Mouse (Mus musculus) Muller cell, postnatal 12 days (primary cell): Measurements from ENCODE around the gene Pawr.

Experiments
- DNase-seq: peaks from one replicate; pipeline ENCODE4 v3.0.0-alpha.2; 2015; ENCODE audit errors: inconsistent ontology term

Pawr gene

GRCm38 (mm10) chr10:108391370-108391902 lies 59.5 kb downstream of the Pawr start:
- DNase-seq, result no peak

GRCm38 (mm10) chr10:108392151-108392550 lies 60.2 kb downstream of the Pawr start:
- no peak for DNase-seq

- DNase-seq, result no peak
Measured at GRCm38 (mm10) chr10:108394306-108394705, 62.4 kb downstream of the Pawr start.

- no peak for DNase-seq
Measured at GRCm38 (mm10) chr10:108395229-108395628, 63.3 kb downstream of the Pawr start.

GRCm38 (mm10) chr10:108395647-108396046 lies 63.7 kb downstream of the Pawr start:
- no peak for DNase-seq

GRCm38 (mm10) chr10:108402751-108403150 lies 70.8 kb downstream of the Pawr start:
- DNase-seq, result no peak

GRCm38 (mm10) chr10:108403366-108403865 lies 71.5 kb downstream of the Pawr start:
- no peak for DNase-seq

GRCm38 (mm10) chr10:108404087-108404486 lies 72.2 kb downstream of the Pawr start:
- no peak for DNase-seq

- DNase-seq, result no peak
Measured at GRCm38 (mm10) chr10:108405076-108405475, 73.2 kb downstream of the Pawr start.

- no peak for DNase-seq
Measured at GRCm38 (mm10) chr10:108405931-108406330, 74.0 kb downstream of the Pawr start.

GRCm38 (mm10) chr10:108406798-108407754 lies 75.2 kb downstream of the Pawr start:
- DNase-seq, result no peak

GRCm38 (mm10) chr10:108408025-108408424 lies 76.1 kb downstream of the Pawr start:
- DNase-seq, result no peak

GRCm38 (mm10) chr10:108408437-108408836 lies 76.5 kb downstream of the Pawr start:
- DNase-seq, result no peak

GRCm38 (mm10) chr10:108408986-108409385 lies 77.1 kb downstream of the Pawr start:
- DNase-seq, result no peak

- no peak for DNase-seq
Measured at GRCm38 (mm10) chr10:108409529-108409928, 77.6 kb downstream of the Pawr start.

GRCm38 (mm10) chr10:108414936-108415635 lies 83.2 kb downstream of the Pawr start:
- DNase-seq, result no peak

- DNase-seq, result no peak
Measured at GRCm38 (mm10) chr10:108417448-108417847, 85.5 kb downstream of the Pawr start.

GRCm38 (mm10) chr10:108430553-108430952 lies 98.6 kb downstream of the Pawr start:
- no peak for DNase-seq

- peak; percentile 97 for DNase-seq
Measured at GRCm38 (mm10) chr10:108432194-108432593, 100.3 kb downstream of the Pawr start.

- DNase-seq, result no peak
Measured at GRCm38 (mm10) chr10:108433976-108434375, 102.1 kb downstream of the Pawr start.

GRCm38 (mm10) chr10:108435616-108436015 lies 103.7 kb downstream of the Pawr start:
- no peak for DNase-seq

- DNase-seq, result peak; percentile 40
Measured at GRCm38 (mm10) chr10:108436365-108436764, 104.4 kb downstream of the Pawr start.
